Mouse (Mus musculus): ENCODE measurements around the gene Mecom. TPM values are rescaled to one million over a fixed set of nuclear protein-coding genes. Genes with fewer than 3 reads are reported as not detected.

The Mecom gene
- polyA plus RNA-seq, 1 experiment from 2014 or later: 77.5 TPM

- ATAC-seq (ENCODE audit: insufficient read depth): no peak
- no peak for TF ChIP-seq CTCF (IDR thresholded peaks at IDR 0.05; ENCODE audit: low read depth)
- H3K27ac ChIP-seq (ENCODE audit: low read depth): no peak overlapping the region
- DNase-seq: peak; percentile 46
- H3K9me3 ChIP-seq (ENCODE audit: low read depth, low read length): no peaks in the 10 kb centered on the region
- no peak overlapping the region for H3K9ac ChIP-seq
- WGBS: 57% methylated on average over 7 of the region's 7 CpGs
- H3K27me3 ChIP-seq (ENCODE audit: insufficient read depth, low read length): no peaks in the 10 kb centered on the region
- H3K36me3 ChIP-seq (ENCODE audit: insufficient read depth): no peaks in the 10 kb centered on the region
- no peak overlapping the region for H3K4me2 ChIP-seq
- H3K4me3 ChIP-seq (ENCODE audit: low read depth, low read length): no peak overlapping the region
- peaks cover 7% of the 10 kb centered on the region; the same call in 1 of the 2 replicates for H3K4me1 ChIP-seq (ENCODE audit: insufficient read depth)
Measured at GRCm38 (mm10) chr3:30092481-30092880, 455.3 kb downstream of the Mecom start.

GRCm38 (mm10) chr3:30091860-30092259 lies 455.9 kb downstream of the Mecom start:
- no peak for TF ChIP-seq CTCF (IDR thresholded peaks at IDR 0.05; ENCODE audit: low read depth)
- H3K27ac ChIP-seq (ENCODE audit: low read depth): no peak overlapping the region
- ATAC-seq (ENCODE audit: insufficient read depth): no peak
- no peaks in the 10 kb centered on the region for H3K9me3 ChIP-seq (ENCODE audit: low read depth, low read length)
- no peak overlapping the region for H3K4me2 ChIP-seq
- peaks cover under 1% of the 10 kb centered on the region; the same call in 1 of the 2 replicates for H3K4me1 ChIP-seq (ENCODE audit: insufficient read depth)
- no peak overlapping the region for H3K4me3 ChIP-seq (ENCODE audit: low read depth, low read length)
- 76% methylated on average over 3 of the region's 3 CpGs for WGBS
- H3K27me3 ChIP-seq (ENCODE audit: insufficient read depth, low read length): no peaks in the 10 kb centered on the region
- no peak overlapping the region for H3K9ac ChIP-seq
- H3K36me3 ChIP-seq (ENCODE audit: insufficient read depth): no peaks in the 10 kb centered on the region
- no peak for DNase-seq

GRCm38 (mm10) chr3:30091401-30091800 lies 456.4 kb downstream of the Mecom start:
- WGBS: 91% methylated on average over 1 of the region's 1 CpGs
- no peak for TF ChIP-seq CTCF (IDR thresholded peaks at IDR 0.05; ENCODE audit: low read depth)
- no peak overlapping the region for H3K4me3 ChIP-seq (ENCODE audit: low read depth, low read length)
- no peaks in the 10 kb centered on the region for H3K9me3 ChIP-seq (ENCODE audit: low read depth, low read length)
- no peaks in the 10 kb centered on the region for H3K4me1 ChIP-seq (ENCODE audit: insufficient read depth)
- H3K27ac ChIP-seq (ENCODE audit: low read depth): no peak overlapping the region
- no peaks in the 10 kb centered on the region for H3K27me3 ChIP-seq (ENCODE audit: insufficient read depth, low read length)
- DNase-seq (no peak), ATAC-seq (ENCODE audit: insufficient read depth) (no peak)
- H3K4me2 ChIP-seq: no peak overlapping the region
- no peak overlapping the region for H3K9ac ChIP-seq
- no peaks in the 10 kb centered on the region for H3K36me3 ChIP-seq (ENCODE audit: insufficient read depth)

GRCm38 (mm10) chr3:30086139-30086538 lies 461.7 kb downstream of the Mecom start:
- no peaks in the 10 kb centered on the region for H3K36me3 ChIP-seq (ENCODE audit: insufficient read depth)
- 57% methylated on average over 6 of the region's 6 CpGs for WGBS
- H3K27ac ChIP-seq (ENCODE audit: low read depth): no peak overlapping the region
- H3K9me3 ChIP-seq (ENCODE audit: low read depth, low read length): no peaks in the 10 kb centered on the region
- H3K9ac ChIP-seq: no peak overlapping the region
- H3K4me3 ChIP-seq (ENCODE audit: low read depth, low read length): no peak overlapping the region
- DNase-seq: no peak
- no peak for ATAC-seq (ENCODE audit: insufficient read depth)
- H3K4me2 ChIP-seq: no peak overlapping the region
- no peaks in the 10 kb centered on the region for H3K27me3 ChIP-seq (ENCODE audit: insufficient read depth, low read length)
- H3K4me1 ChIP-seq (ENCODE audit: insufficient read depth): no peaks in the 10 kb centered on the region
- no peak for TF ChIP-seq CTCF (IDR thresholded peaks at IDR 0.05; ENCODE audit: low read depth)

- H3K9ac ChIP-seq: no peak overlapping the region
- H3K4me3 ChIP-seq (ENCODE audit: low read depth, low read length): no peak overlapping the region
- H3K4me1 ChIP-seq (ENCODE audit: insufficient read depth): peaks cover 7% of the 10 kb centered on the region; the same call in 1 of the 2 replicates
- WGBS: 58% methylated on average over 1 of the region's 1 CpGs
- DNase-seq (no peak), ATAC-seq (ENCODE audit: insufficient read depth) (no peak)
- TF ChIP-seq CTCF (IDR thresholded peaks at IDR 0.05; ENCODE audit: low read depth): no peak
- H3K4me2 ChIP-seq: no peak overlapping the region
- H3K36me3 ChIP-seq (ENCODE audit: insufficient read depth): no peaks in the 10 kb centered on the region
- H3K27me3 ChIP-seq (ENCODE audit: insufficient read depth, low read length): no peaks in the 10 kb centered on the region
- no peaks in the 10 kb centered on the region for H3K9me3 ChIP-seq (ENCODE audit: low read depth, low read length)
- no peak overlapping the region for H3K27ac ChIP-seq (ENCODE audit: low read depth)
Measured at GRCm38 (mm10) chr3:30083842-30084241, 464.0 kb downstream of the Mecom start.

- no peak for TF ChIP-seq CTCF (IDR thresholded peaks at IDR 0.05; ENCODE audit: low read depth)
Measured at GRCm38 (mm10) chr3:30083268-30083667, 464.5 kb downstream of the Mecom start.

GRCm38 (mm10) chr3:30080827-30081226 lies 467.0 kb downstream of the Mecom start:
- peak overlapping the region; percentile 66; the same call in 1 of the 2 replicates for H3K27ac ChIP-seq (ENCODE audit: low read depth)
- no peaks in the 10 kb centered on the region for H3K36me3 ChIP-seq (ENCODE audit: insufficient read depth)
- ATAC-seq (ENCODE audit: insufficient read depth) (no peak), DNase-seq (no peak)
- WGBS: 73% methylated on average over 7 of the region's 7 CpGs
- no peak overlapping the region for H3K4me3 ChIP-seq (ENCODE audit: low read depth, low read length)
- peak; percentile 26; the same call in 1 of the 2 replicates for TF ChIP-seq CTCF (IDR thresholded peaks at IDR 0.05; ENCODE audit: low read depth)
- peaks cover 7% of the 10 kb centered on the region; the same call in 1 of the 2 replicates for H3K4me1 ChIP-seq (ENCODE audit: insufficient read depth)
- no peak overlapping the region for H3K9ac ChIP-seq
- H3K9me3 ChIP-seq (ENCODE audit: low read depth, low read length): no peaks in the 10 kb centered on the region
- H3K27me3 ChIP-seq (ENCODE audit: insufficient read depth, low read length): no peaks in the 10 kb centered on the region
- H3K4me2 ChIP-seq: no peak overlapping the region

More at GRCm38 (mm10) chr3:30083268-30083667, 464.5 kb downstream of the Mecom start:
- Histone ChIP-seq H3K9me3 (ENCODE audit: low read depth, low read length) (no peaks in the 10 kb centered on the region), H3K4me3 (ENCODE audit: low read depth, low read length) (no peak overlapping the region), H3K27me3 (ENCODE audit: insufficient read depth, low read length) (no peaks in the 10 kb centered on the region), H3K4me2 (no peak overlapping the region), H3K9ac (no peak overlapping the region), H3K4me1 (ENCODE audit: insufficient read depth) (peaks cover 7% of the 10 kb centered on the region; the same call in 1 of the 2 replicates), H3K27ac (ENCODE audit: low read depth) (no peak overlapping the region), H3K36me3 (ENCODE audit: insufficient read depth) (no peaks in the 10 kb centered on the region)
- ATAC-seq (ENCODE audit: insufficient read depth) (no peak), DNase-seq (no peak)
- 81% methylated on average over 9 of the region's 9 CpGs for WGBS
